Mouse (Mus musculus) MN1 (cell line): ENCODE results near the gene Pou2af1.

Source experiments
- DNase-seq: peaks from one replicate; pipeline ENCODE4 v3.0.0-alpha.2; 2016; ENCODE audit warnings: low spot score

The Pou2af1 gene

GRCm38 (mm10) chr9:51213023-51213728 lies at the start of gene Pou2af1:
Pou2af1 (plus strand) TSS chr9:51213708.
- no peak for DNase-seq

- no peak for DNase-seq
Measured at GRCm38 (mm10) chr9:51163989-51164388, 49.5 kb upstream of the Pou2af1 start.

- DNase-seq: no peak
Measured at GRCm38 (mm10) chr9:51165312-51166180, 48.0 kb upstream of the Pou2af1 start, which contains the start of gene Gm32742. Gm32742 (minus strand) TSS chr9:51165517.

GRCm38 (mm10) chr9:51167954-51168353 lies 45.6 kb upstream of the Pou2af1 start:
- no peak for DNase-seq

- DNase-seq: no peak
Measured at GRCm38 (mm10) chr9:51168698-51169097, 44.8 kb upstream of the Pou2af1 start.

GRCm38 (mm10) chr9:51169133-51169532 lies 44.4 kb upstream of the Pou2af1 start:
- no peak for DNase-seq

- no peak for DNase-seq
Measured at GRCm38 (mm10) chr9:51170298-51170697, 43.2 kb upstream of the Pou2af1 start.

GRCm38 (mm10) chr9:51174890-51175464 lies 38.5 kb upstream of the Pou2af1 start:
- no peak for DNase-seq

- no peak for DNase-seq
Measured at GRCm38 (mm10) chr9:51175722-51176121, 37.8 kb upstream of the Pou2af1 start.

- DNase-seq: no peak
Measured at GRCm38 (mm10) chr9:51178297-51178696, 35.2 kb upstream of the Pou2af1 start.

- DNase-seq: no peak
Measured at GRCm38 (mm10) chr9:51180621-51181020, 32.9 kb upstream of the Pou2af1 start.

GRCm38 (mm10) chr9:51182716-51183710 lies 30.5 kb upstream of the Pou2af1 start:
- no peak for DNase-seq

- no peak for DNase-seq
Measured at GRCm38 (mm10) chr9:51185386-51185785, 28.1 kb upstream of the Pou2af1 start.

- no peak for DNase-seq
Measured at GRCm38 (mm10) chr9:51185871-51186270, 27.6 kb upstream of the Pou2af1 start.

GRCm38 (mm10) chr9:51190655-51191054 lies 22.9 kb upstream of the Pou2af1 start:
- DNase-seq: no peak

- DNase-seq: no peak
Measured at GRCm38 (mm10) chr9:51194790-51195189, 18.7 kb upstream of the Pou2af1 start.

GRCm38 (mm10) chr9:51208974-51209332 lies 4.6 kb upstream of the Pou2af1 start:
- DNase-seq: no peak

GRCm38 (mm10) chr9:51211191-51211590 lies 2.3 kb upstream of the Pou2af1 start:
- DNase-seq: no peak

- DNase-seq: no peak
Measured at GRCm38 (mm10) chr9:51213729-51214237, 275 bp downstream of the Pou2af1 start.

GRCm38 (mm10) chr9:51215311-51215710 lies 1.8 kb downstream of the Pou2af1 start:
- DNase-seq: no peak

- DNase-seq: no peak
Measured at GRCm38 (mm10) chr9:51215949-51216348, 2.4 kb downstream of the Pou2af1 start.
